Mouse (Mus musculus) neural tube, embryonic 14.5 days (tissue): ENCODE data around the gene Gucy2e. TPM values are rescaled to one million over a fixed set of nuclear protein-coding genes. Genes with fewer than 3 reads are reported as not detected.
A peak's percentile ranks its signal among the peaks of the same experiment; 100 is the strongest.

Experiments
- ATAC-seq: fragments of 200-750 bp; cut with Nextera tagmentation; 2 replicates; pipeline ENCODE4 v1.8.0; 2017; ENCODE audit warnings: low read depth, mild to moderate bottlenecking, moderate TSS enrichment, moderate library complexity
- H3K27ac ChIP-seq: fragments of 300-500 bp; sonication (generic); 2 replicates; pipeline ENCODE4 v1.5.1; 2014; ENCODE audit warnings: low read depth, mild to moderate bottlenecking, control low read depth, low read length, moderate library complexity, mixed read lengths
- H3K27me3 ChIP-seq: fragments of 300-500 bp; sonication (generic); 2 replicates; pipeline ENCODE4 v1.6.1; 2014; ENCODE audit warnings: low read length; ENCODE audit not compliant: control insufficient read depth, insufficient read depth
- H3K36me3 ChIP-seq: fragments of 300-500 bp; sonication (generic); 2 replicates; pipeline ENCODE4 v1.6.1; 2014; ENCODE audit warnings: low read length, mixed read lengths; ENCODE audit not compliant: control insufficient read depth, insufficient read depth
- H3K4me1 ChIP-seq: fragments of 300-500 bp; sonication (generic); 2 replicates; pipeline ENCODE4 v1.6.1; 2014; ENCODE audit warnings: low read length; ENCODE audit not compliant: control insufficient read depth, insufficient read depth
- H3K4me2 ChIP-seq: fragments of 300-500 bp; sonication (generic); 2 replicates; pipeline ENCODE4 v1.6.1; 2014; ENCODE audit warnings: mild to moderate bottlenecking, low read depth, low read length, control low read depth
- H3K4me3 ChIP-seq: fragments of 300-500 bp; sonication (generic); 2 replicates; pipeline ENCODE4 v1.5.1; 2014; ENCODE audit warnings: low read depth, low read length, control low read depth, mixed read lengths
- H3K9ac ChIP-seq: fragments of 300-500 bp; sonication (generic); replicated peaks from 2 replicates; pipeline ENCODE4 v1.6.1; 2014; ENCODE audit warnings: low read depth, mild to moderate bottlenecking, control low read depth, low read length, mixed read lengths
- H3K9me3 ChIP-seq: fragments of 300-500 bp; sonication (generic); 2 replicates; pipeline ENCODE4 v1.6.1; 2016; ENCODE audit warnings: low read length; ENCODE audit not compliant: control insufficient read depth
- WGBS: fragments of 180-500 bp; shearing (Covaris S2); extraction: QIAGEN DNeasy Blood & Tissue Kit; methylation state at CpG from one replicate; pipeline ENCODE4 v1.1.7; 2014; 5-methylcytosine and 5-hydroxymethylcytosine counted together
- polyA plus RNA-seq: library from polyadenylated mRNA; unstranded; fragments of >200 nt; fragmentation: Nextera tagmentation; extraction: Ambion mirVana; gene quantifications from 2 replicates; pipeline ENCODE4 v1.2.1, GENCODE M21; 2014

The Gucy2e gene
- 0.35 and 0.62 TPM in 2 replicates for polyA plus RNA-seq

- H3K9ac ChIP-seq: peak within 1 kb of the TSS; percentile 58
- peak within 1 kb of the TSS; percentile 79 for H3K4me2 ChIP-seq
- 25% methylated on average over 13 of the region's 13 CpGs for WGBS
- H3K27me3 ChIP-seq: peaks cover 11% of the 10 kb centered on the region
- peaks cover 8% of the 10 kb centered on the region; the same call in 1 of the 2 replicates for H3K4me1 ChIP-seq
- peak within 1 kb of the TSS; percentile 67 for H3K27ac ChIP-seq
- no peak for ATAC-seq
- peak within 1 kb of the TSS; percentile 38 for H3K4me3 ChIP-seq
- H3K36me3 ChIP-seq: no peaks in the 10 kb centered on the region
- H3K9me3 ChIP-seq: no peaks in the 10 kb centered on the region
These were observed at the start of gene Gucy2e for GRCm38 (mm10) chr11:69236926-69237260. Gene Gucy2e (minus strand): TSS chr11:69237036.

- H3K4me2 ChIP-seq: no peak overlapping the region
- WGBS: 72% methylated on average over 5 of the region's 5 CpGs
- H3K9ac ChIP-seq: no peak overlapping the region
- no peak overlapping the region for H3K27ac ChIP-seq
- no peaks in the 10 kb centered on the region for H3K9me3 ChIP-seq
- no peak overlapping the region for H3K4me3 ChIP-seq
- no peaks in the 10 kb centered on the region for H3K27me3 ChIP-seq
- no peak for ATAC-seq
- no peaks in the 10 kb centered on the region for H3K36me3 ChIP-seq
- no peaks in the 10 kb centered on the region for H3K4me1 ChIP-seq
These were observed 40.4 kb upstream of the Gucy2e start for GRCm38 (mm10) chr11:69277267-69277666.

- Histone ChIP-seq H3K36me3 (no peaks in the 10 kb centered on the region), H3K4me1 (no peaks in the 10 kb centered on the region), H3K9ac (no peak overlapping the region), H3K4me3 (no peak overlapping the region), H3K27ac (no peak overlapping the region), H3K4me2 (no peak overlapping the region), H3K9me3 (no peaks in the 10 kb centered on the region), H3K27me3 (no peaks in the 10 kb centered on the region)
- 73% methylated on average over 2 of the region's 2 CpGs for WGBS
- ATAC-seq: no peak
These were observed 39.2 kb upstream of the Gucy2e start for GRCm38 (mm10) chr11:69276081-69276480.

GRCm38 (mm10) chr11:69275650-69276049 is 38.8 kb upstream of the Gucy2e start:
- Histone ChIP-seq H3K9me3 (no peaks in the 10 kb centered on the region), H3K4me1 (no peaks in the 10 kb centered on the region), H3K4me3 (no peak overlapping the region), H3K27ac (no peak overlapping the region), H3K36me3 (no peaks in the 10 kb centered on the region), H3K9ac (no peak overlapping the region), H3K4me2 (no peak overlapping the region), H3K27me3 (no peaks in the 10 kb centered on the region)
- ATAC-seq: no peak
- WGBS: 80% methylated on average over 6 of the region's 6 CpGs

GRCm38 (mm10) chr11:69272122-69272740 is 35.4 kb upstream of the Gucy2e start:
- Histone ChIP-seq H3K4me1 (no peaks in the 10 kb centered on the region), H3K4me3 (no peak overlapping the region), H3K27me3 (no peaks in the 10 kb centered on the region), H3K27ac (no peak overlapping the region), H3K9me3 (no peaks in the 10 kb centered on the region), H3K36me3 (no peaks in the 10 kb centered on the region), H3K9ac (no peak overlapping the region), H3K4me2 (no peak overlapping the region)
- no peak for ATAC-seq
- WGBS: 44% methylated on average over 16 of the region's 16 CpGs

- Histone ChIP-seq H3K4me2 (no peak overlapping the region), H3K36me3 (no peaks in the 10 kb centered on the region), H3K4me3 (no peak overlapping the region), H3K9ac (no peak overlapping the region), H3K27ac (no peak overlapping the region), H3K27me3 (no peaks in the 10 kb centered on the region), H3K9me3 (no peaks in the 10 kb centered on the region), H3K4me1 (0 out of 2 replicates have a peak, but pooled peaks cover 12% of the 10 kb centered on the region)
- ATAC-seq: no peak; the same call in 1 of the 2 replicates
- 22% methylated on average over 13 of the region's 13 CpGs for WGBS
These were observed 32.7 kb upstream of the Gucy2e start for GRCm38 (mm10) chr11:69269575-69269974.

- no peak overlapping the region for H3K4me3 ChIP-seq
- H3K9ac ChIP-seq: no peak overlapping the region
- no peak for ATAC-seq
- 84% methylated on average over 13 of the region's 13 CpGs for WGBS
- no peak overlapping the region for H3K4me2 ChIP-seq
- 0 out of 2 replicates have a peak, but pooled peaks cover 12% of the 10 kb centered on the region for H3K4me1 ChIP-seq
- H3K27me3 ChIP-seq: no peaks in the 10 kb centered on the region
- no peaks in the 10 kb centered on the region for H3K36me3 ChIP-seq
- H3K27ac ChIP-seq: no peak overlapping the region
- H3K9me3 ChIP-seq: no peaks in the 10 kb centered on the region
These were observed 31.3 kb upstream of the Gucy2e start for GRCm38 (mm10) chr11:69268100-69268499.

GRCm38 (mm10) chr11:69267341-69267740 is 30.5 kb upstream of the Gucy2e start:
- Histone ChIP-seq H3K27me3 (no peaks in the 10 kb centered on the region), H3K4me3 (no peak overlapping the region), H3K4me2 (no peak overlapping the region), H3K9ac (no peak overlapping the region), H3K9me3 (no peaks in the 10 kb centered on the region), H3K27ac (no peak overlapping the region), H3K4me1 (0 out of 2 replicates have a peak, but pooled peaks cover 12% of the 10 kb centered on the region), H3K36me3 (no peaks in the 10 kb centered on the region)
- 26% methylated on average over 7 of the region's 7 CpGs for whole genome bisulfite sequencing
- ATAC-seq: no peak

GRCm38 (mm10) chr11:69266253-69266652 is 29.4 kb upstream of the Gucy2e start:
- Histone ChIP-seq H3K4me3 (peak overlapping the region; percentile 9; the same call in 1 of the 2 replicates), H3K9ac (no peak overlapping the region; the same call in 1 of the 2 replicates)
- 12% methylated on average over 10 of the region's 10 CpGs for WGBS

More at GRCm38 (mm10) chr11:69266253-69266652, 29.4 kb upstream of the Gucy2e start:
- H3K4me1 ChIP-seq: 0 out of 2 replicates have a peak, but pooled peaks cover 12% of the 10 kb centered on the region
- H3K36me3 ChIP-seq: no peaks in the 10 kb centered on the region
- ATAC-seq: peak; percentile 89
- H3K9me3 ChIP-seq: no peaks in the 10 kb centered on the region
- no peaks in the 10 kb centered on the region for H3K27me3 ChIP-seq
- H3K27ac ChIP-seq: peak overlapping the region; percentile 52
- H3K4me2 ChIP-seq: peak overlapping the region; percentile 38
